Comparison of ENCODE assay signal across 8 mouse cellular contexts in genomic region chr3:30602740-30603098, GRCm38 (mm10). TPM values are rescaled to one million over a fixed set of nuclear protein-coding genes. Genes with fewer than 3 reads are reported as not detected.
DNase-seq lines count a peak whose midpoint lies in the region; ATAC-seq lines count a peak whose summit lies in the region.

No protein-coding gene starts in this region.

- ATAC-seq in CD4-positive, CD25-positive, alpha-beta regulatory T cell, adult 4 months, result peak; percentile 27
- ATAC-seq in hindbrain, embryonic 16.5 days, result no peak
- ATAC-seq in liver, embryonic 11.5 days (replicated peaks; ENCODE audit: low FRiP score), result peak; percentile 71
- ATAC-seq in neural tube, embryonic 14.5 days (ENCODE audit: low read depth), result peak; percentile 58
- ATAC-seq in cerebellum, adult (ENCODE audit: insufficient number of reproducible peaks, low FRiP score, low TSS enrichment), result no peak; the same call in 1 of the 2 replicates

- H3K9me3 ChIP-seq in hindbrain, embryonic 16.5 days (ENCODE audit: control insufficient read depth, low read length), result no peaks in the 10 kb centered on the region
- H3K9me3 ChIP-seq in liver, embryonic 11.5 days (ENCODE audit: control insufficient read depth, low read length), result no peaks in the 10 kb centered on the region
- H3K9me3 ChIP-seq in neural tube, embryonic 14.5 days (ENCODE audit: control insufficient read depth, low read length), result no peaks in the 10 kb centered on the region

- peak overlapping the region; percentile 83 for H3K4me3 ChIP-seq in hindbrain, embryonic 16.5 days (ENCODE audit: low read length)
- peak overlapping the region; percentile 75 for H3K4me3 ChIP-seq in liver, embryonic 11.5 days (ENCODE audit: low read depth, low read length)
- H3K4me3 ChIP-seq in neural tube, embryonic 14.5 days (ENCODE audit: low read depth, low read length), result peak overlapping the region; percentile 88

- H3K4me2 ChIP-seq in hindbrain, embryonic 16.5 days (ENCODE audit: low read length), result peak overlapping the region; percentile 57
- H3K4me2 ChIP-seq in liver, embryonic 11.5 days, result peak overlapping the region; percentile 93
- H3K4me2 ChIP-seq in neural tube, embryonic 14.5 days (ENCODE audit: low read depth, low read length), result peak overlapping the region; percentile 71

- peaks cover 14% of the 10 kb centered on the region for H3K4me1 ChIP-seq in hindbrain, embryonic 16.5 days (ENCODE audit: control insufficient read depth, insufficient read depth, low read depth, low read length)
- H3K4me1 ChIP-seq in liver, embryonic 11.5 days (replicated peaks; ENCODE audit: control insufficient read depth, insufficient read depth, low read length), result peaks cover 5% of the 10 kb centered on the region
- peaks cover 14% of the 10 kb centered on the region for H3K4me1 ChIP-seq in neural tube, embryonic 14.5 days (ENCODE audit: control insufficient read depth, insufficient read depth, low read length)

- peak; percentile 57 for DNase-seq in gastrocnemius, postnatal 10 days
- DNase-seq in gastrocnemius, postnatal 25 days, result no peak
- DNase-seq in embryo, embryonic 11 days, result peak; percentile 82
- peak; percentile 84 for DNase-seq in liver, embryonic 11.5 days (ENCODE audit: low spot score)

- H3K9ac ChIP-seq in hindbrain, embryonic 16.5 days (ENCODE audit: low read depth, low read length), result peak overlapping the region; percentile 76
- peak overlapping the region; percentile 82 for H3K9ac ChIP-seq in liver, embryonic 11.5 days (ENCODE audit: low read depth, low read length)
- peak overlapping the region; percentile 74 for H3K9ac ChIP-seq in neural tube, embryonic 14.5 days (replicated peaks; ENCODE audit: low read depth, low read length)

- H3K27me3 ChIP-seq in hindbrain, embryonic 16.5 days (replicated peaks; ENCODE audit: control insufficient read depth, insufficient read depth, low read length), result no peaks in the 10 kb centered on the region
- H3K27me3 ChIP-seq in liver, embryonic 11.5 days (replicated peaks; ENCODE audit: control insufficient read depth, insufficient read depth, low read length), result no peaks in the 10 kb centered on the region
- H3K27me3 ChIP-seq in neural tube, embryonic 14.5 days (ENCODE audit: control insufficient read depth, insufficient read depth, low read length), result no peaks in the 10 kb centered on the region

- WGBS in hindbrain, embryonic 16.5 days, result 0% methylated on average over 25 of the region's 27 CpGs
- WGBS in liver, embryonic 11.5 days, result 0% methylated on average over 27 of the region's 27 CpGs
- WGBS in neural tube, embryonic 14.5 days, result 0% methylated on average over 27 of the region's 27 CpGs

- H3K27ac ChIP-seq in hindbrain, embryonic 16.5 days (ENCODE audit: low read depth, low read length), result peak overlapping the region; percentile 98
- H3K27ac ChIP-seq in liver, embryonic 11.5 days (ENCODE audit: low read depth, low read length), result peak overlapping the region; percentile 88
- H3K27ac ChIP-seq in neural tube, embryonic 14.5 days (ENCODE audit: low read depth, low read length), result peak overlapping the region; percentile 91

- H3K36me3 ChIP-seq in hindbrain, embryonic 16.5 days (ENCODE audit: control insufficient read depth, insufficient read depth, low read length), result peaks cover 11% of the 10 kb centered on the region
- H3K36me3 ChIP-seq in liver, embryonic 11.5 days (ENCODE audit: control insufficient read depth, insufficient read depth, low read length), result peaks cover 4% of the 10 kb centered on the region; the same call in 1 of the 2 replicates
- peaks cover 8% of the 10 kb centered on the region for H3K36me3 ChIP-seq in neural tube, embryonic 14.5 days (ENCODE audit: control insufficient read depth, insufficient read depth, low read length)

RNA-seq across cellular contexts. Expression of gene Mynn, which starts 0.9 kb away (rescaled TPM):
- total RNA-seq in gastrocnemius, postnatal 10 days (2021), result 10 to 100 TPM; 11.7 to 15.0 TPM
- total RNA-seq in gastrocnemius, postnatal 25 days (2021), result 1 to 10 TPM; 9.0 to 9.3 TPM
- 10 to 100 TPM; 38.6 to 40.9 TPM for polyA plus RNA-seq in CD4-positive, CD25-positive, alpha-beta regulatory T cell, adult 4 months (2017; shearing (Covaris generic))
- polyA plus RNA-seq in hindbrain, embryonic 16.5 days (2015; fragmentation: Nextera tagmentation; extraction: Ambion mirVana), result 25.5 and 31.0 TPM in 2 replicates
- polyA plus RNA-seq in liver, embryonic 11.5 days (2014; fragmentation: Nextera tagmentation; extraction: Ambion mirVana), result 23.2 and 24.7 TPM in 2 replicates
- 32.0 and 40.7 TPM in 2 replicates for polyA plus RNA-seq in neural tube, embryonic 14.5 days (2014; fragmentation: Nextera tagmentation; extraction: Ambion mirVana)

RNA-seq across cellular contexts. Expression of gene Actrt3, which starts 3.0 kb away (rescaled TPM):
- total RNA-seq in gastrocnemius, postnatal 10 days (2021), result not detected
- total RNA-seq in gastrocnemius, postnatal 25 days (2021), result not detected
- under 1 TPM; 0.22 to 0.42 TPM for polyA plus RNA-seq in CD4-positive, CD25-positive, alpha-beta regulatory T cell, adult 4 months (2017; shearing (Covaris generic))
- polyA plus RNA-seq in hindbrain, embryonic 16.5 days (2015; fragmentation: Nextera tagmentation; extraction: Ambion mirVana), result 0.90 and 0.98 TPM in 2 replicates
- polyA plus RNA-seq in liver, embryonic 11.5 days (2014; fragmentation: Nextera tagmentation; extraction: Ambion mirVana), result not detected in 2 replicates
- polyA plus RNA-seq in neural tube, embryonic 14.5 days (2014; fragmentation: Nextera tagmentation; extraction: Ambion mirVana), result 0.83 and 0.88 TPM in 2 replicates

RNA-seq across cellular contexts. Expression of gene Lrriq4, which starts 41.6 kb away (rescaled TPM):
- not detected for total RNA-seq in gastrocnemius, postnatal 10 days (2021)
- not detected for total RNA-seq in gastrocnemius, postnatal 25 days (2021)
- polyA plus RNA-seq in CD4-positive, CD25-positive, alpha-beta regulatory T cell, adult 4 months (2017; shearing (Covaris generic)), result not detected
- polyA plus RNA-seq in hindbrain, embryonic 16.5 days (2015; fragmentation: Nextera tagmentation; extraction: Ambion mirVana), result 0.09 TPM in 1 of 2 replicates, not detected in the other
- not detected in 2 replicates for polyA plus RNA-seq in liver, embryonic 11.5 days (2014; fragmentation: Nextera tagmentation; extraction: Ambion mirVana)
- polyA plus RNA-seq in neural tube, embryonic 14.5 days (2014; fragmentation: Nextera tagmentation; extraction: Ambion mirVana), result 0.12 TPM in 1 of 2 replicates, not detected in the other

RNA-seq across cellular contexts. Expression of gene Lrrc34, which starts 45.0 kb away (rescaled TPM):
- not detected for total RNA-seq in gastrocnemius, postnatal 10 days (2021)
- total RNA-seq in gastrocnemius, postnatal 25 days (2021), result not detected
- polyA plus RNA-seq in CD4-positive, CD25-positive, alpha-beta regulatory T cell, adult 4 months (2017; shearing (Covaris generic)), result under 1 TPM in 1 of 2 experiments, not detected in 1; 0.16 TPM
- 1.6 and 2.5 TPM in 2 replicates for polyA plus RNA-seq in hindbrain, embryonic 16.5 days (2015; fragmentation: Nextera tagmentation; extraction: Ambion mirVana)
- polyA plus RNA-seq in liver, embryonic 11.5 days (2014; fragmentation: Nextera tagmentation; extraction: Ambion mirVana), result 0.65 and 0.93 TPM in 2 replicates
- polyA plus RNA-seq in neural tube, embryonic 14.5 days (2014; fragmentation: Nextera tagmentation; extraction: Ambion mirVana), result 0.50 and 0.66 TPM in 2 replicates

RNA-seq across cellular contexts. Expression of gene Mecom, which starts 54.9 kb away (rescaled TPM):
- 10 to 100 TPM; 10.1 to 14.5 TPM for total RNA-seq in gastrocnemius, postnatal 10 days (2021)
- total RNA-seq in gastrocnemius, postnatal 25 days (2021), result 1 to 10 TPM; 6.7 to 8.8 TPM
- polyA plus RNA-seq in CD4-positive, CD25-positive, alpha-beta regulatory T cell, adult 4 months (2017; shearing (Covaris generic)), result under 1 TPM in 1 of 2 experiments, not detected in 1; 0.39 TPM
- polyA plus RNA-seq in hindbrain, embryonic 16.5 days (2015; fragmentation: Nextera tagmentation; extraction: Ambion mirVana), result 7.0 and 7.9 TPM in 2 replicates
- polyA plus RNA-seq in liver, embryonic 11.5 days (2014; fragmentation: Nextera tagmentation; extraction: Ambion mirVana), result 5.7 and 6.9 TPM in 2 replicates
- 6.4 and 8.5 TPM in 2 replicates for polyA plus RNA-seq in neural tube, embryonic 14.5 days (2014; fragmentation: Nextera tagmentation; extraction: Ambion mirVana)

Comparison
In these comparisons a context has a peak if more than half of its experiments do, and no peak if none do; other contexts are left out.
1. ATAC-seq: peak in CD4-positive, CD25-positive, alpha-beta regulatory T cell, adult 4 months (single experiment), liver, embryonic 11.5 days (single experiment) and neural tube, embryonic 14.5 days (single experiment); none in hindbrain, embryonic 16.5 days (single experiment) and cerebellum, adult (single experiment).
2. Peak in every context shown above with its lines, with median percentiles within 50 percentile points of each other: H3K27ac ChIP-seq, H3K4me2 ChIP-seq, H3K4me3 ChIP-seq and H3K9ac ChIP-seq.